Mouse (Mus musculus) cerebellum, adult 2 months (tissue): ENCODE measurements around the gene Mrpl35. TPM values are rescaled to one million over a fixed set of nuclear protein-coding genes. Genes with fewer than 3 reads are reported as not detected.

Experiments
- DNase-seq, 2 experiments: peaks; one replicate each; pipeline ENCODE4 v3.0.0; 2021
- H3K27ac ChIP-seq: fragments of 200-500 bp; 2 replicates; pipeline ENCODE4 v1.5.1; 2012; ENCODE audit warnings: low read length, control low read depth, inconsistent platforms; ENCODE audit not compliant: insufficient read depth
- H3K27me3 ChIP-seq: fragments of 200-500 bp; 2 replicates; pipeline ENCODE4 v1.6.1; 2012; ENCODE audit warnings: inconsistent platforms, mild to moderate bottlenecking, low read length, moderate library complexity; ENCODE audit not compliant: control insufficient read depth, insufficient read depth
- H3K4me1 ChIP-seq: fragments of 200-500 bp; 2 replicates; pipeline ENCODE4 v1.6.1; 2011; ENCODE audit warnings: low read length; ENCODE audit not compliant: control insufficient read depth, insufficient read depth
- H3K4me3 ChIP-seq: fragments of 200-500 bp; replicated peaks from 2 replicates; pipeline ENCODE3; 2011; ENCODE audit warnings: mild to moderate bottlenecking, low read depth, low read length, control low read depth; ENCODE audit not compliant: insufficient read depth
- CTCF ChIP-seq: fragments of 200-500 bp; IDR thresholded peaks from 2 replicates; pipeline ENCODE4 v1.5.1; 2011; ENCODE audit warnings: low read depth, mild to moderate bottlenecking, control low read depth, low read length, moderate library complexity, borderline replicate concordance; ENCODE audit not compliant: insufficient read depth
- POLR2A ChIP-seq: fragments of 200-500 bp; IDR thresholded peaks from 2 replicates; pipeline ENCODE4 v1.6.1; 2011; ENCODE audit warnings: low read length, control low read depth, borderline replicate concordance; ENCODE audit not compliant: insufficient read depth
- WGBS: fragments of 180-500 bp; shearing (Covaris S2); methylation state at CpG from one replicate; pipeline ENCODE4 v1.1.7; 2018; 5-methylcytosine and 5-hydroxymethylcytosine counted together
- polyA plus RNA-seq: library from polyadenylated mRNA; depleted of rRNA; stranded (reverse); fragments of >200 nt; gene quantifications from 2 replicates; pipeline ENCODE4 v1.2.3, GENCODE M21; 2012

Gene Mrpl35
- polyA plus RNA-seq, 1 experiment = 22.1 TPM

- DNase-seq = no peak
- TF ChIP-seq POLR2A = no peak
- WGBS = 87% methylated on average over 9 of the region's 9 CpGs
These were observed 38.4 kb downstream of the Mrpl35 start for GRCm38 (mm10) chr6:71788348-71788747.

DNA sequence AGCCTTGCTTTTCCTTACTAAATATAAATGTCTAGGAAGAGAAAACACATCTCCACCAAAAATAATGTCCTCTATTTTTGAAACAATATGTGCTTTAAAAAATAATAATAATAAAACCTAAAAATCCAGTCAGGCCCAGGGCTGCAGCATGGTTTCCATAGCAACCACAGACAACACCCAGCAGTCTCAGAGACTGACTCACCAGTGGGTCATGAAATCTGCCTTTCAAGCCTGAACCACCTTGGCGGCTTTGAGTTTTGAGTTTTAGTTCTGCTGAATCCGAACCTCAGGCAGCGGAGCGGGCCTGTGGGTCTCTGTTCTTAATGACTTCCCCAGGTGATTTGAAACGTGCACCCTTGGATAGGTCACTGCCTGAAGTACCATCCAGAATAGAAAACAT, 43.6 kb downstream of the Mrpl35 start:
- WGBS = 94% methylated on average over 5 of the region's 5 CpGs
- Histone ChIP-seq H3K4me1 (no peaks in the 10 kb centered on the region), H3K27ac (no peak overlapping the region), H3K4me3 (no peak overlapping the region), H3K27me3 (no peaks in the 10 kb centered on the region)
- no peak for DNase-seq
- TF ChIP-seq CTCF (no peak), POLR2A (no peak)

More at GRCm38 (mm10) chr6:71788348-71788747, 38.4 kb downstream of the Mrpl35 start:
- no peak overlapping the region for H3K4me3 ChIP-seq
- no peaks in the 10 kb centered on the region for H3K4me1 ChIP-seq
- no peak overlapping the region for H3K27ac ChIP-seq
- no peaks in the 10 kb centered on the region for H3K27me3 ChIP-seq

DNA sequence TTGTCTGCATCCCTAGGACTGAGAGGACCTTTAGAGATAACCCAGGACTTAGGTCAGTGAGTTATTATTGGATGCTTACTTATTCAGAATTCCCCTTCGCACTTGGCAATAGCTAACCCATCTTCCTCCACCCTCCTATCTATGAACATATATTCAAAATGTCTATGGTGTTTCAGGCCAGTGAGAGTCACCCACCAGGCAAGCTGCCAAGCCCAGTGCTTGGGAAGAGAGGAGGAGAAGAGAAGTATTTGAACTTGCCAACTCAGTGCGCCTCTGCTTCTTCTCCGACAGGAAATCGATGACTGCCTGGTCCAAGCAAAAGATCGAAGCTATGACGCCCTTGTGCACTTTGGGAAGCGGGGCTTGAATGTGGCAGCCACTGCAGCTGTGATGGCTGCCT, 46.3 kb downstream of the Mrpl35 start:
- no peak for DNase-seq
- WGBS = 83% methylated on average over 7 of the region's 7 CpGs
- TF ChIP-seq CTCF (no peak), POLR2A (no peak)
- Histone ChIP-seq H3K27ac (no peak overlapping the region), H3K27me3 (no peaks in the 10 kb centered on the region), H3K4me3 (no peak overlapping the region), H3K4me1 (no peaks in the 10 kb centered on the region)

GRCm38 (mm10) chr6:71779831-71780230, 46.9 kb downstream of the Mrpl35 start:
- DNase-seq = no peak
- H3K4me1 ChIP-seq = no peaks in the 10 kb centered on the region
- H3K27me3 ChIP-seq = no peaks in the 10 kb centered on the region
- TF ChIP-seq CTCF = no peak
- TF ChIP-seq POLR2A = no peak
- H3K4me3 ChIP-seq = no peak overlapping the region
- no peak overlapping the region for H3K27ac ChIP-seq
- 78% methylated on average over 2 of the region's 2 CpGs for whole genome bisulfite sequencing

- Histone ChIP-seq H3K27ac (no peak overlapping the region), H3K4me3 (no peak overlapping the region), H3K27me3 (no peaks in the 10 kb centered on the region), H3K4me1 (no peaks in the 10 kb centered on the region)
- no peak for TF ChIP-seq POLR2A
- no peak for TF ChIP-seq CTCF
- DNase-seq = no peak
- 92% methylated on average over 5 of the region's 5 CpGs for WGBS
These were observed 48.8 kb downstream of the Mrpl35 start for GRCm38 (mm10) chr6:71778016-71778415.

- no peak overlapping the region for H3K27ac ChIP-seq
- TF ChIP-seq CTCF (no peak), POLR2A (no peak)
- no peak overlapping the region for H3K4me3 ChIP-seq
- no peaks in the 10 kb centered on the region for H3K27me3 ChIP-seq
- DNase-seq = no peak
- H3K4me1 ChIP-seq = no peaks in the 10 kb centered on the region
- 86% methylated on average over 7 of the region's 7 CpGs for WGBS
These were observed 54.0 kb downstream of the Mrpl35 start for GRCm38 (mm10) chr6:71772636-71773208.

- TF ChIP-seq CTCF = no peak
- WGBS = 48% methylated on average over 6 of the region's 6 CpGs
- H3K27ac ChIP-seq = no peak overlapping the region
- no peaks in the 10 kb centered on the region for H3K4me1 ChIP-seq
- H3K4me3 ChIP-seq = no peak overlapping the region
- no peaks in the 10 kb centered on the region for H3K27me3 ChIP-seq
- no peak for DNase-seq
These were observed 54.6 kb downstream of the Mrpl35 start for GRCm38 (mm10) chr6:71772156-71772555.

- Histone ChIP-seq H3K4me1 (no peaks in the 10 kb centered on the region), H3K4me3 (no peak overlapping the region), H3K27ac (no peak overlapping the region), H3K27me3 (no peaks in the 10 kb centered on the region)
- no peak for TF ChIP-seq POLR2A
- TF ChIP-seq CTCF = no peak
- DNase-seq = no peak
- WGBS = 96% methylated on average over 4 of the region's 4 CpGs
These were observed 55.5 kb downstream of the Mrpl35 start for GRCm38 (mm10) chr6:71771282-71771681.

GRCm38 (mm10) chr6:71770856-71771255, 55.9 kb downstream of the Mrpl35 start:
- H3K27ac ChIP-seq = no peak overlapping the region
- no peaks in the 10 kb centered on the region for H3K4me1 ChIP-seq
- TF ChIP-seq POLR2A = no peak
- no peak for DNase-seq
- 98% methylated on average over 4 of the region's 4 CpGs for WGBS
- H3K4me3 ChIP-seq = no peak overlapping the region
- H3K27me3 ChIP-seq = no peaks in the 10 kb centered on the region
